Mouse (Mus musculus) heart, embryonic 12.5 days (tissue): ENCODE data around the gene Aqp6. TPM values are rescaled to one million over a fixed set of nuclear protein-coding genes. Genes with fewer than 3 reads are reported as not detected.

Experiments
- ATAC-seq: fragments of 200-750 bp; cut with Nextera tagmentation; 2 replicates; pipeline ENCODE4 v1.8.0; 2017; ENCODE audit warnings: moderate TSS enrichment, moderate library complexity; ENCODE audit not compliant: insufficient number of reproducible peaks, low FRiP score
- H3K27ac ChIP-seq: fragments of 300-500 bp; sonication (generic); 2 replicates; pipeline ENCODE4 v1.5.1; 2016; ENCODE audit warnings: mild to moderate bottlenecking, moderate library complexity; ENCODE audit not compliant: poor library complexity, severe bottlenecking
- H3K27me3 ChIP-seq: fragments of 300-500 bp; sonication (generic); replicated peaks from 2 replicates; pipeline ENCODE4 v1.6.1; 2016; ENCODE audit warnings: mild to moderate bottlenecking, moderate library complexity
- H3K36me3 ChIP-seq: fragments of 300-500 bp; sonication (generic); 2 replicates; pipeline ENCODE4 v1.6.1; 2016; ENCODE audit warnings: mild to moderate bottlenecking, moderate library complexity
- H3K4me1 ChIP-seq: fragments of 300-500 bp; sonication (generic); replicated peaks from 2 replicates; pipeline ENCODE4 v1.6.1; 2016; ENCODE audit warnings: mild to moderate bottlenecking
- H3K4me2 ChIP-seq: fragments of 300-500 bp; sonication (generic); 2 replicates; pipeline ENCODE4 v1.6.1; 2016; ENCODE audit warnings: mild to moderate bottlenecking, moderate library complexity
- H3K4me3 ChIP-seq: fragments of 300-500 bp; sonication (generic); 2 replicates; pipeline ENCODE4 v1.5.1; 2016; ENCODE audit warnings: mild to moderate bottlenecking
- H3K9ac ChIP-seq: fragments of 300-500 bp; sonication (generic); 2 replicates; pipeline ENCODE4 v1.6.1; 2016; ENCODE audit warnings: mild to moderate bottlenecking, moderate library complexity
- H3K9me3 ChIP-seq: fragments of 300-500 bp; sonication (generic); replicated peaks from 2 replicates; pipeline ENCODE4 v1.6.1; 2016; ENCODE audit warnings: mild to moderate bottlenecking, moderate library complexity
- WGBS: fragments of 180-500 bp; shearing (Covaris S2); methylation state at CpG from one replicate; pipeline ENCODE4 v1.1.7; 2016; 5-methylcytosine and 5-hydroxymethylcytosine counted together
- polyA plus RNA-seq: library from polyadenylated mRNA; unstranded; fragments of >200 nt; fragmentation: Nextera tagmentation; extraction: Ambion mirVana; gene quantifications from 2 replicates; pipeline ENCODE4 v1.2.1, GENCODE M21; 2016

The Aqp6 gene
- polyA plus RNA-seq, 1 experiment from 2014 or later: not detected

DNA sequence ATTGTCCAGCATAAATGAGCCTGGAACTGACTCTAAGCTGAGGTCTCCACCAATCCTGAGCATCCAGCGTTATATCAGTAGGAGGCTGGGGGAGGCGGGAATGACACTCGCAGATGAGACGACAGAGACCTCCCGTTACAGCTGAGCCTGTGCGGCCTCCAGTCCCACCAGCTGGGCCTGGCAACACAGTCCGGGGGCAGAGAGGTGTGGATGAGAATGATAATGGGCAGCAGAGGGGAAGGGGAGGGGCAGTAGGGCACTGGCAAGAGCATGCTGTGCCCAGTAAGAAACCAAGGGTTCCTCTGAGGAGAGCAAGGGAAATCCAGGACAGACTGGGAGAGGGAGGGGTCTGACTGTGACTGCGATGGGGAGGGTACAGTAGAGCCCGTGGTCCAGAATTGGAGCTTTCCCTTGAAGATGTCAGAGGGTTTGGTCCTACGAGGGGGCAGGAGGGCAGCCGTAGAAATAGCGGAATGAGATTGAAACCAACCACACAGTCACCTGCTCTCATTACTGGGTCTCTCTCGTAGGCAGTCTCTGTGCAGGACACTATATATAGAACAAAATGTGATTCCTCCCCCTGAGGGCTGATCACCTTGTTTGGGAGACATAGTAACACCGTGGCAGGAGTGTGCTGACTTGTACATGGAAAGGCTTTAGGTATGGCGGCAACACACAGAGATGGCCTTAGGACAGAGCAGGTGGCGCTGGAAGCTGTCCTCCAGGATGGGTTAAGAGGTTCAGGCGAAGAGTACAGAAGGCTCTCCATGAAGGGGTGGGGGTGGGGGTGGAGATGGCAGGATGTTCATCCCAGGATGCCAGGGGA is 1.7 kb upstream of the Aqp6 start:
- no peak overlapping the region; the same call in 1 of the 2 replicates for H3K4me2 ChIP-seq
- H3K4me1 ChIP-seq: peaks cover 43% of the 10 kb centered on the region
- no peak overlapping the region for H3K4me3 ChIP-seq
- H3K27me3 ChIP-seq: peaks cover 68% of the 10 kb centered on the region
- no peak for ATAC-seq
- no peaks in the 10 kb centered on the region for H3K9me3 ChIP-seq
- 46% methylated on average over 17 of the region's 17 CpGs for WGBS
- no peak overlapping the region for H3K27ac ChIP-seq
- no peak overlapping the region for H3K9ac ChIP-seq
- no peaks in the 10 kb centered on the region for H3K36me3 ChIP-seq

DNA sequence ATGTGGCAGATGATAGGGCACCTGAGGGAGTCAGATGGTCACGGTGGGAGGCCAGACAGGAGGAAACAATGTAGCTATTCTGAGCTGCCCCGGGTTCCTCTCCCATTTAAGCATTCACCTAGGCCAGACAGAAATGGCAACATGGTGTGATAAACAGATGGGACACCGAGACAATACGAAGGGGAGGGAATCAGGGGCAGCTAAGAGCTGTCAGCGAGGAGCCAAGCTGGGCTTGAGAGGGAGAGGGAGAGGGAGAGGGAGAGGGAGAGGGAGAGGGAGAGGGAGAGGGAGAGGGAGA is 572 bp downstream of the Aqp6 start:
- WGBS: 16% methylated on average over 4 of the region's 5 CpGs
- no peak overlapping the region for H3K9ac ChIP-seq
- no peak overlapping the region for H3K27ac ChIP-seq
- ATAC-seq: no peak
- no peak overlapping the region for H3K4me2 ChIP-seq
- H3K4me1 ChIP-seq: peaks cover 40% of the 10 kb centered on the region
- peaks cover 53% of the 10 kb centered on the region for H3K27me3 ChIP-seq
- H3K36me3 ChIP-seq: no peaks in the 10 kb centered on the region
- no peak overlapping the region for H3K4me3 ChIP-seq
- no peaks in the 10 kb centered on the region for H3K9me3 ChIP-seq

DNA sequence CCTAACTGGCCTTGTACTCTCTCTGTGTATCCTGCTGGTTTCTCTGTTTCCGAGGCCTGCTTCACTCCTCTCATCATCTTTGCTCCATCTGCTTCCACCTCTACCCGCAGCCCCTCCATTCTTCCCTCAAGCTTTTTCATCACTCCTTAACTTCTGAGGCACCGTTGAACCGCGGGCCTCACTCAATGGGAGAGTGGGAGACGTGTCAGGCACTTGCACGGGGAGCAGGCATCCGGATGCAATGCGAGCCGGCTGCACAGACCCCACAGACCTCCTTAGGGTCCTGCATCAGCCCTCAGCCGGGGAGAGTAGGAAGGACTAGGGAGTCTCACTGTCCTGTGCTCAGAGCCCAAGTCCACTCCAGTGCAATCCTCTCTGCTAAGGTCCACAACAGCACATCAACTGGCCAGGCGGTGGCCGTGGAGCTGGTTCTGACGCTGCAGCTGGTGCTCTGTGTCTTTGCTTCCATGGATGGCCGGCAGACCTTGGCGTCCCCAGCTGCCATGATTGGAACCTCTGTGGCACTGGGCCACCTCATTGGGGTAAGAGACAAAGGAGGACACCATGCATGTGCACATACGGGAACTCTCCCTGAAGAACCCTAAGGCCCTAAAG is 1.1 kb downstream of the Aqp6 start:
- WGBS: 67% methylated on average over 17 of the region's 17 CpGs
- Histone ChIP-seq H3K4me2 (no peak overlapping the region), H3K27ac (no peak overlapping the region), H3K4me1 (peaks cover 46% of the 10 kb centered on the region), H3K27me3 (peaks cover 51% of the 10 kb centered on the region), H3K9ac (no peak overlapping the region), H3K36me3 (no peaks in the 10 kb centered on the region), H3K4me3 (no peak overlapping the region), H3K9me3 (no peaks in the 10 kb centered on the region)
- no peak for ATAC-seq

DNA sequence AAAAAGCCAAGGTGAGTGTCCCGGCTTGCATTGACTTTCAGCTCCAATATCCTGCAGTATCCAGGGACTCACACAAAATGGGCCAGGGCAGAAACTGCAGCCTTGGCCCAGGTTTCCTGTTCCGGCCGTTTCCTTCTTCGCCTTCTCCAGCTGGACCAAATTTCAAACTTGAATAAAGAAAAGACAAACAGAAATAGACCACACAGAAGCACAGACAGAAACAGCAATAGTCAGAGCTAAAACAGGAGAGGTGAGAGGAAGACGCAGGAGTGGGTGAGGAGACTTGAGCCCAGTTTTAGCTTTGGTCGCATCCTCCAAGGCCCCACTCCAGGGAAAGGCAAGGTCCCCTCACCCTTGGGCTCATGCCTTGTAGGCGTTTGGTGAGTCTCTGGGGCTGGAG is 2.0 kb downstream of the Aqp6 start:
- ATAC-seq: no peak
- peaks cover 52% of the 10 kb centered on the region for H3K27me3 ChIP-seq
- H3K27ac ChIP-seq: no peak overlapping the region
- 74% methylated on average over 7 of the region's 7 CpGs for WGBS
- no peak overlapping the region for H3K4me3 ChIP-seq
- H3K9ac ChIP-seq: no peak overlapping the region
- H3K9me3 ChIP-seq: no peaks in the 10 kb centered on the region
- H3K36me3 ChIP-seq: no peaks in the 10 kb centered on the region
- H3K4me1 ChIP-seq: peaks cover 55% of the 10 kb centered on the region
- H3K4me2 ChIP-seq: no peak overlapping the region

DNA sequence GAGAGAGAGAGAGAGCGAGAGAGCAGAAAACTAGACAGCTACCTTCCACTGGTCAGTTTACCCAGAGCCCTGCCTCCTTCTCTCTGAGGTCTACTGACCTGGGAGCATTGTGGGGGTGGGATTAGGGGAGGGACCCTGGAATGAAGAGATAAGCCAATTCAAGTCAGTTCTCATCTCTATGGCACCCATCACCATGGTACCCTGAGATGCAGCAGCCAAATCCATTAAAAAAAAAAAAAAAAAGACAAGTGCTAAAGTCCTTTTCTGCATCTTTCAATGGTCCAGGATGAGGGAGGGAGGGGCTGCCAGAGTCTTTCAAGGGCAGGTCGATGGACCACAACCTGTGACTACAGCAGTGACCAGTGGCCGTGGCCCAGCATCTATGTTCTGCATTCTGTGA is 4.4 kb downstream of the Aqp6 start:
- H3K27me3 ChIP-seq: peaks cover 43% of the 10 kb centered on the region
- peaks cover 46% of the 10 kb centered on the region for H3K4me1 ChIP-seq
- H3K27ac ChIP-seq: no peak overlapping the region
- H3K36me3 ChIP-seq: no peaks in the 10 kb centered on the region
- no peak overlapping the region for H3K4me2 ChIP-seq
- no peak for ATAC-seq
- H3K4me3 ChIP-seq: no peak overlapping the region
- H3K9ac ChIP-seq: no peak overlapping the region
- WGBS: 68% methylated on average over 2 of the region's 3 CpGs
- H3K9me3 ChIP-seq: no peaks in the 10 kb centered on the region

DNA sequence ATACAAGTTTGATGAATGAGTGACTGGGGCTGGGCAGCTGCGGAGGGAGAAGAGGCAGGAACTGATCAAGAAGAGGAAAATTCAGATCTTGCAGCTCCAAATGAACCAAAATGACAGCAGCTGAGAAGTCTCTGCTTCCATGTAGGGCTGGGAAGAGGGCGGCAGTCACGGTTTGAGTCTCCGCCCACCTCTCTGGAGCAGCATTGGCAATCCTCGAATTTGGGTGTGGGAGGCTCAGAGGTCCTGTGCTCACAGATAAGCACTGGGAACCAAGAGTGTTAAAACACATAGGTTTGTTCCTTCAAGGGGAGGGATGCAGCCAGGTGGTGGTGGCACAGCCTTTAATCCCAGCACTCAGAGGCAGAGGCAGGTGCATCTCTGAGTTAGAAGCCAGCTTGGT is 5.3 kb downstream of the Aqp6 start:
- Histone ChIP-seq H3K36me3 (no peaks in the 10 kb centered on the region), H3K27ac (no peak overlapping the region), H3K4me1 (peaks cover 47% of the 10 kb centered on the region), H3K4me3 (no peak overlapping the region), H3K4me2 (no peak overlapping the region), H3K9me3 (no peaks in the 10 kb centered on the region), H3K9ac (no peak overlapping the region), H3K27me3 (peaks cover 34% of the 10 kb centered on the region)
- 38% methylated on average over 5 of the region's 5 CpGs for WGBS
- ATAC-seq: no peak

DNA sequence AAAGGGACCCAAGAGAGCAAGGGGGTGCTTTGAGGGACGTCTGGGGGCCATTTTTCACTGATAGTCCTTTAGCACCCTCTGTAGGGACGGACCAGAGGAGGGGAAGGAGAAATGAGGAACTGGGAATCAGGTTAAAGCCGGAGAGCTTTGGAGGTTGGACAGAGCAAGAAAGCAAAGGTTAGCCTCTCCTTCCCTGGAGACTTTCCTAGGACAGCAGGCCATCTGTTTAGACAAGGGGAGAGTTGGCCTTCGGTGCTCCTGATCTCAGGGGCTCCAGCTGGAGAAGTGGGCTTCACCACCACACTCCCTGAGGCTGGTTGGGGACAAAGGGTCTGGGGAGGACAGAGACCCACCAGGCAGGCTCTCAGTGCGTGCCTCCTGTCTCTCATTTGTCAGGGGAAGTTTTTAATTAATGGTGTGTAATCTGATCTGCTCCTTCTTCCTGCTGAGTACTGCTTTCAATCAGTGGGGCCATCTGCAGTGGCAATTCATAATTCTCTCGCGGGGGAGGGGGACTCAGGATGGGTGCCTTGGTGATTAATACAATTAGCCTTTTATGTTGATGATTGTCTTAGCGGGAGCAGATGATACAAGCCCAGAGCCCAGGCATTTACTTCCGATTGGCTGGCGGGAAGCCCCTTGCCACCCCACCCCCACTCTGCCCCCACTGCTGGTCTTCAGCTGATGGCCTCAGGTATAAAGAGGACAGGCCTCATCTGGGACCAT is 6.4 kb downstream of the Aqp6 start:
- Histone ChIP-seq H3K4me3 (no peak overlapping the region), H3K4me1 (peaks cover 44% of the 10 kb centered on the region), H3K27ac (no peak overlapping the region), H3K9me3 (0 out of 2 replicates have a peak, but pooled peaks cover 2% of the 10 kb centered on the region), H3K36me3 (no peaks in the 10 kb centered on the region), H3K27me3 (peaks cover 33% of the 10 kb centered on the region), H3K9ac (no peak overlapping the region), H3K4me2 (no peak overlapping the region)
- no peak for ATAC-seq
- WGBS: 34% methylated on average over 10 of the region's 10 CpGs

DNA sequence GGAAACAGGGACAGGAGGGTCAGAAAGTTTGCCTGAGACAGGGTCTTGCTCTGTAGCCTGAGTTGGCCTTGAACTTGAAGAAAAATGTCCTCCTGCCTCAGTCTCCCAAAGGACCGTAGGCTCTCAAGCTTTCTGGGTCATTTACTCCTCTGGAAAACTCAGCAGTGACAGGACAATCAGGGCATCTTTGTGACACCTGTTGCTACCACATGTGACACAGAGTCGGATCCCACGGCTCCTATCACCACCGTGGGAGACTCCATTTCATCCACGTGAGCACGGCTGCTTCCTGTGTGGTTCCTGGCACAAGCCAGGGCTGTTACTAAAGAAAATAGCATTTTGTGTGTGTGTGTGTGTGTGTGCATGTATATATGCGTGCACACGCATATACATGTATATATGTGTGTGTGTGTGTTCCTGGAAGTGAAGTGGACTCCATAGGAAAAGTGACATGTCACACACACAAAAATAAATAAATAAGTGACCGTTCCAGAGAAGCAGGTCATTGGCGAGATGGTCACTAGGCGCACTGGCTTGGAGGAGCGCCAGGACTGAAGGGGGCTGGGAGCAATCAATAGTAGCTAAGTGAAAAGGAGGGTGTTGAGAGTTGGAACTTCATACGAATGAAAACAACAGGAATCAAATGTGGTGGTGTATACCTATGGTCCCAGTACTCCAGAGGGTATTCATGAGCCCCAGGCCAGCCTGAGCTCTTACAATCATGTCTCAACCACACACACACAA is 7.4 kb downstream of the Aqp6 start:
- Histone ChIP-seq H3K4me3 (no peak overlapping the region), H3K9ac (no peak overlapping the region), H3K4me1 (peaks cover 34% of the 10 kb centered on the region), H3K9me3 (0 out of 2 replicates have a peak, but pooled peaks cover 3% of the 10 kb centered on the region), H3K4me2 (no peak overlapping the region), H3K27ac (no peak overlapping the region), H3K27me3 (peaks cover 32% of the 10 kb centered on the region), H3K36me3 (no peaks in the 10 kb centered on the region)
- ATAC-seq: no peak
- 77% methylated on average over 13 of the region's 13 CpGs for WGBS

DNA sequence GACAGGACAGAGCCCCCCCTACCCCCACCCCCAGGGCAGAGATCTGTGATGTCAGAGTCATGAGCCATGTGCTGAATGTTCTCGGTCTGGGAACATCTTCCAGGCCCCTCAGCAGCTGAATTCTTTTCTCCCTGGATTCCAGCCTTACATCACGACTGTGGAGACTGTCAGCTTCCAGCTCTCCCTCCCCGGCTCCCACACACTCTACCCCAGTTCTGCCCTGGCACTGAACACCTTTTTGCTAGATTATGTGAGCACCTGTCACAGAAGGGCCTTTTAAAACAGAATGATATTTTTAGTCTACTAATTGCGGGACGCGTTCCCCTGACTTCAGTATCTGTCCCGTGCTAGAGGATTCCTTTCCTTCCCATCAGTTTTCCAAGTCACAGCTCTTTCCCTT is 10.4 kb downstream of the Aqp6 start:
- Histone ChIP-seq H3K4me1 (peaks cover 51% of the 10 kb centered on the region), H3K4me3 (no peak overlapping the region), H3K27me3 (peaks cover 29% of the 10 kb centered on the region), H3K9ac (no peak overlapping the region), H3K27ac (no peak overlapping the region), H3K36me3 (no peaks in the 10 kb centered on the region), H3K9me3 (0 out of 2 replicates have a peak, but pooled peaks cover 3% of the 10 kb centered on the region), H3K4me2 (no peak overlapping the region)
- no peak for ATAC-seq
- WGBS: 41% methylated on average over 7 of the region's 7 CpGs

DNA sequence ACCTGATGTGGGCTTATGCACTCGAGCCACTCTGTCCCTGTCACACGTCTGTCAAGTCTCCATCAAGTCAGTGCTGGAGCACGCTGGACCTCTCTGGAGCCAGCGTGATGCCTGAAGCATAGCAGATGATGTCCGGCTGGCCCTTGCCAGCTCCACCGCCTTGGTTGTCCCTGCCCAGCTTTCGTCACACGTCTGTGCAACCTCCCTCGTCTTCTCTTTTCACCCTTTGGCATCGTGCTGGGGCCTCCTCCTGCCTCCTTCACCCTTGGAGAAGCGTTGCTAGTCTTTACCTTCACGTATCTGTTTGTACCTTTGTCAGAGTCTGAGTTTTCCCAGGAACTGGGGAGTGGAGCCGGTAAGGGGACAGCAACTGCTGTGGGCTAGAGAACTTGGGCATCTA is 13.1 kb downstream of the Aqp6 start:
- H3K27me3 ChIP-seq: peaks cover 12% of the 10 kb centered on the region
- WGBS: 39% methylated on average over 13 of the region's 13 CpGs
- no peak overlapping the region for H3K9ac ChIP-seq
- no peak overlapping the region for H3K4me3 ChIP-seq
- peaks cover 4% of the 10 kb centered on the region; the same call in 1 of the 2 replicates for H3K36me3 ChIP-seq
- H3K27ac ChIP-seq: no peak overlapping the region
- H3K4me2 ChIP-seq: peak overlapping the region; percentile 40
- 0 out of 2 replicates have a peak, but pooled peaks cover 3% of the 10 kb centered on the region for H3K9me3 ChIP-seq
- H3K4me1 ChIP-seq: peaks cover 32% of the 10 kb centered on the region
- ATAC-seq: no peak

DNA sequence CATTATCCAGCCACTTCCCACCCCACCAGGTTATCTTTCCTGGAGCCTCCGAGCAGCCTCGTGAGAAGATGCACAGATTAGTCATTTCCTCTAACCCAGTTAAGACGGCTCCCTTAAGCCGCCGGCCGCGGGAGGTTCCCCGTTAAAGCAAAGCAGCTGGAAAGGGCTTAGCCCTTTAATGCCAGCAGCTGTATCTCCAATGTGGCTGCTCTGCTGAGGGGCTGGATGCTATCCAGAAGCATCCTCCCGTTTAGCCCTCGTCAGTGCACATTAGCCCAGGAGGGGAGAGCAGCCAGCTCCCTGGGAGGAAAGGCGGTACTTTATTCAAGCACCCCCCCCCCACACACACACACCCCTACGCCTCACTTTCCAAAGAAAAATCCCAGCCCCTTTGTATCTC is 13.6 kb downstream of the Aqp6 start:
- Histone ChIP-seq H3K27me3 (peaks cover 12% of the 10 kb centered on the region), H3K36me3 (peaks cover 9% of the 10 kb centered on the region), H3K4me3 (no peak overlapping the region), H3K4me1 (peaks cover 32% of the 10 kb centered on the region), H3K9me3 (0 out of 2 replicates have a peak, but pooled peaks cover 3% of the 10 kb centered on the region), H3K27ac (no peak overlapping the region; the same call in 1 of the 2 replicates), H3K4me2 (peak overlapping the region; percentile 40), H3K9ac (no peak overlapping the region)
- WGBS: 5% methylated on average over 12 of the region's 12 CpGs
- ATAC-seq: peak; percentile 64
